Comparison of ENCODE assay signal across 9 mouse cellular contexts in genomic region chr3:90623435-90624071, GRCm38 (mm10). TPM values are rescaled to one million over a fixed set of nuclear protein-coding genes. Genes with fewer than 3 reads are reported as not detected.
DNase-seq lines count a peak whose midpoint lies in the region; ATAC-seq and TF ChIP-seq lines count a peak whose summit lies in the region.
"Had no signal": no experiment of that assay in that cellular context is flagged by ENCODE, and none has a peak within 500 bp of the region (broad histone marks: within the 10 kb centered on the region; RNA-seq: fewer than 3 reads in every experiment).

No protein-coding gene starts in this region.

- no peak; the same call in 1 of the 2 replicates for ATAC-seq in limb, embryonic 11.5 days (ENCODE audit: insufficient number of reproducible peaks, low FRiP score, low TSS enrichment, low read depth)
- ATAC-seq in heart, postnatal 0 days (ENCODE audit: insufficient read depth, low read depth): peak; percentile 73; the same call in 1 of the 2 replicates
- peak; percentile 62; the same call in 1 of the 2 replicates for ATAC-seq in midbrain, postnatal 0 days (ENCODE audit: low FRiP score)
- no peak for ATAC-seq in megakaryocyte-erythroid progenitor cell, adult 5-6 weeks (replicated peaks; ENCODE audit: low FRiP score, low TSS enrichment, poor library complexity, severe bottlenecking)
- no peak for ATAC-seq in megakaryocyte progenitor cell, adult 5-6 weeks (replicated peaks; ENCODE audit: poor library complexity)

- no peak for TF ChIP-seq CTCF in heart, postnatal 0 days (IDR thresholded peaks at IDR 0.05; ENCODE audit: low read depth)
- TF ChIP-seq CTCF in midbrain, postnatal 0 days (IDR thresholded peaks at IDR 0.05): no peak

- no peak for TF ChIP-seq EP300 in heart, postnatal 0 days (IDR thresholded peaks at IDR 0.05; ENCODE audit: low read depth)

- 19% methylated on average over 2 of the region's 2 CpGs for WGBS in limb, embryonic 11.5 days
- WGBS in limb, embryonic 10.5 days: 32% methylated on average over 2 of the region's 2 CpGs
- WGBS in heart, postnatal 0 days: 21% methylated on average over 2 of the region's 2 CpGs
- 0% methylated on average over 2 of the region's 2 CpGs for WGBS in midbrain, postnatal 0 days

- H3K9me3 ChIP-seq in limb, embryonic 11.5 days (ENCODE audit: control insufficient read depth, low read length): no peaks in the 10 kb centered on the region
- H3K9me3 ChIP-seq in limb, embryonic 10.5 days (replicated peaks): no peaks in the 10 kb centered on the region
- H3K9me3 ChIP-seq in heart, postnatal 0 days (replicated peaks; ENCODE audit: control insufficient read depth, low read length): no peaks in the 10 kb centered on the region
- H3K9me3 ChIP-seq in midbrain, postnatal 0 days (ENCODE audit: low read length): no peaks in the 10 kb centered on the region

- H3K4me1 ChIP-seq in limb, embryonic 11.5 days (ENCODE audit: control insufficient read depth, insufficient read depth, low read length): peaks cover 3% of the 10 kb centered on the region; the same call in 1 of the 2 replicates
- peaks cover 10% of the 10 kb centered on the region for H3K4me1 ChIP-seq in limb, embryonic 10.5 days
- 0 out of 2 replicates have a peak, but pooled peaks cover 10% of the 10 kb centered on the region for H3K4me1 ChIP-seq in heart, postnatal 0 days (ENCODE audit: control insufficient read depth, insufficient read depth)
- 0 out of 2 replicates have a peak, but pooled peaks cover 12% of the 10 kb centered on the region for H3K4me1 ChIP-seq in midbrain, postnatal 0 days (ENCODE audit: insufficient read depth, low read length)

- no peak overlapping the region for H3K4me2 ChIP-seq in limb, embryonic 11.5 days (ENCODE audit: low read depth, severe bottlenecking)
- no peak overlapping the region for H3K4me2 ChIP-seq in heart, postnatal 0 days (ENCODE audit: low read depth, low read length)
- no peak overlapping the region for H3K4me2 ChIP-seq in midbrain, postnatal 0 days (ENCODE audit: low read depth, low read length, poor library complexity, severe bottlenecking)

- H3K4me3 ChIP-seq in limb, embryonic 11.5 days (ENCODE audit: low read depth, low read length): no peak overlapping the region
- no peak overlapping the region for H3K4me3 ChIP-seq in limb, embryonic 10.5 days
- no peak overlapping the region for H3K4me3 ChIP-seq in heart, postnatal 0 days (ENCODE audit: low read depth, low read length)
- H3K4me3 ChIP-seq in midbrain, postnatal 0 days (ENCODE audit: low read depth, low read length): no peak overlapping the region
- H3K4me3 ChIP-seq: layer of hippocampus, adult 2 months had no signal

- no peaks in the 10 kb centered on the region for H3K27me3 ChIP-seq in limb, embryonic 11.5 days (ENCODE audit: control insufficient read depth, insufficient read depth, low read length)
- H3K27me3 ChIP-seq in limb, embryonic 10.5 days (ENCODE audit: low read depth, poor library complexity, severe bottlenecking): no peaks in the 10 kb centered on the region
- no peaks in the 10 kb centered on the region for H3K27me3 ChIP-seq in heart, postnatal 0 days (ENCODE audit: control insufficient read depth, insufficient read depth, low read length)
- H3K27me3 ChIP-seq in midbrain, postnatal 0 days (ENCODE audit: insufficient read depth, low read length): no peaks in the 10 kb centered on the region

- H3K27ac ChIP-seq in limb, embryonic 11.5 days (replicated peaks; ENCODE audit: low read depth, low read length): no peak overlapping the region
- H3K27ac ChIP-seq in limb, embryonic 10.5 days: no peak overlapping the region
- H3K27ac ChIP-seq in heart, postnatal 0 days (ENCODE audit: low read depth): no peak overlapping the region
- H3K27ac ChIP-seq in midbrain, postnatal 0 days (ENCODE audit: low read depth, low read length): peak overlapping the region; percentile 4; the same call in 1 of the 2 replicates
- H3K27ac ChIP-seq: layer of hippocampus, adult 2 months had no signal

- H3K9ac ChIP-seq in limb, embryonic 11.5 days (ENCODE audit: low read length): no peak overlapping the region
- no peak overlapping the region for H3K9ac ChIP-seq in heart, postnatal 0 days (replicated peaks; ENCODE audit: low read depth, low read length)
- no peak overlapping the region for H3K9ac ChIP-seq in midbrain, postnatal 0 days (replicated peaks; ENCODE audit: low read length, poor library complexity, severe bottlenecking)

- DNase-seq in limb, embryonic 11.5 days (ENCODE audit: low spot score): peak; percentile 36
- DNase-seq in limb, embryonic 10.5 days (ENCODE audit: low spot score): no peak
- DNase-seq in adrenal gland, postnatal 14 days: peak; percentile 80
- peak; percentile 55 for DNase-seq in heart, postnatal 0 days (ENCODE audit: low spot score)
- DNase-seq in kidney, postnatal 14 days: peak; percentile 76
- peak; percentile 74 for DNase-seq in midbrain, postnatal 0 days (ENCODE audit: low spot score)

- H3K36me3 ChIP-seq in limb, embryonic 11.5 days (ENCODE audit: control insufficient read depth, insufficient read depth, low read length): no peaks in the 10 kb centered on the region
- no peaks in the 10 kb centered on the region for H3K36me3 ChIP-seq in limb, embryonic 10.5 days
- H3K36me3 ChIP-seq in heart, postnatal 0 days (replicated peaks; ENCODE audit: control insufficient read depth, insufficient read depth, low read length): no peaks in the 10 kb centered on the region
- no peaks in the 10 kb centered on the region for H3K36me3 ChIP-seq in midbrain, postnatal 0 days (ENCODE audit: insufficient read depth, low read length)

RNA-seq across cellular contexts. Expression of gene S100a6, which starts 10.9 kb away (rescaled TPM):
- 14.5 and 17.5 TPM in 2 replicates for polyA plus RNA-seq in limb, embryonic 11.5 days (2014; fragmentation: Nextera tagmentation; extraction: Ambion mirVana)
- polyA plus RNA-seq in limb, embryonic 10.5 days (2016; fragmentation: Nextera tagmentation; extraction: Ambion mirVana): 11.4 and 11.6 TPM in 2 replicates
- total RNA-seq in adrenal gland, postnatal 14 days (2021): 54.3 and 59.5 TPM in 2 replicates
- total RNA-seq in heart, postnatal 0 days (2014; rRNA removed; ENCODE audit: low replicate concordance): 16.5 and 82.9 TPM in 2 replicates
- 97.5 and 110 TPM in 2 replicates for polyA plus RNA-seq in heart, postnatal 0 days (2015; fragmentation: Nextera tagmentation; extraction: Ambion mirVana)
- total RNA-seq in midbrain, postnatal 0 days (2014; rRNA removed): 13.8 and 14.3 TPM in 2 replicates
- 42.3 and 50.9 TPM in 2 replicates for polyA plus RNA-seq in midbrain, postnatal 0 days (2015; fragmentation: Nextera tagmentation; extraction: Ambion mirVana)
- total RNA-seq in megakaryocyte-erythroid progenitor cell, adult 5-6 weeks (2014; fragmentation: Nextera tagmentation): 2.0 and 21.9 TPM in 2 replicates
- total RNA-seq in megakaryocyte-erythroid progenitor cell, adult 5-6 weeks (2017): 0.94 TPM in 1 of 2 replicates, not detected in the other
- 31.2 and 57.3 TPM in 2 replicates for total RNA-seq in megakaryocyte progenitor cell, adult 5-6 weeks (2015)
- 10.7 and 21.3 TPM in 2 replicates for total RNA-seq in megakaryocyte progenitor cell, adult 5-6 weeks (2017)

RNA-seq across cellular contexts. Expression of gene S100a5, which starts 15.2 kb away (rescaled TPM):
- not detected in 2 replicates for polyA plus RNA-seq in limb, embryonic 11.5 days (2014; fragmentation: Nextera tagmentation; extraction: Ambion mirVana)
- not detected in 2 replicates for polyA plus RNA-seq in limb, embryonic 10.5 days (2016; fragmentation: Nextera tagmentation; extraction: Ambion mirVana)
- not detected in 2 replicates for total RNA-seq in adrenal gland, postnatal 14 days (2021)
- total RNA-seq in heart, postnatal 0 days (2014; rRNA removed; ENCODE audit: low replicate concordance): not detected in 2 replicates
- not detected in 2 replicates for polyA plus RNA-seq in heart, postnatal 0 days (2015; fragmentation: Nextera tagmentation; extraction: Ambion mirVana)
- not detected in 2 replicates for total RNA-seq in midbrain, postnatal 0 days (2014; rRNA removed)
- polyA plus RNA-seq in midbrain, postnatal 0 days (2015; fragmentation: Nextera tagmentation; extraction: Ambion mirVana): 0.43 TPM in 1 of 2 replicates, not detected in the other
- not detected in 2 replicates for total RNA-seq in megakaryocyte-erythroid progenitor cell, adult 5-6 weeks (2014; fragmentation: Nextera tagmentation)
- total RNA-seq in megakaryocyte-erythroid progenitor cell, adult 5-6 weeks (2017): not detected in 2 replicates
- total RNA-seq in megakaryocyte progenitor cell, adult 5-6 weeks (2015): not detected in 2 replicates
- total RNA-seq in megakaryocyte progenitor cell, adult 5-6 weeks (2017): not detected in 2 replicates
- total RNA-seq: layer of hippocampus, adult 2 months had no signal

RNA-seq across cellular contexts. Expression of gene S100a4, which starts 20.0 kb away (rescaled TPM):
- polyA plus RNA-seq in limb, embryonic 11.5 days (2014; fragmentation: Nextera tagmentation; extraction: Ambion mirVana): 0.72 and 1.0 TPM in 2 replicates
- 0.34 and 0.64 TPM in 2 replicates for polyA plus RNA-seq in limb, embryonic 10.5 days (2016; fragmentation: Nextera tagmentation; extraction: Ambion mirVana)
- total RNA-seq in adrenal gland, postnatal 14 days (2021): 9.6 and 18.7 TPM in 2 replicates
- 1.3 TPM in 1 of 2 replicates, not detected in the other for total RNA-seq in heart, postnatal 0 days (2014; rRNA removed; ENCODE audit: low replicate concordance)
- polyA plus RNA-seq in heart, postnatal 0 days (2015; fragmentation: Nextera tagmentation; extraction: Ambion mirVana): 4.4 and 4.8 TPM in 2 replicates
- total RNA-seq in midbrain, postnatal 0 days (2014; rRNA removed): not detected in 2 replicates
- 2.4 and 2.5 TPM in 2 replicates for polyA plus RNA-seq in midbrain, postnatal 0 days (2015; fragmentation: Nextera tagmentation; extraction: Ambion mirVana)
- 3.8 TPM in 1 of 2 replicates, not detected in the other for total RNA-seq in megakaryocyte-erythroid progenitor cell, adult 5-6 weeks (2014; fragmentation: Nextera tagmentation)
- 6.7 and 23.6 TPM in 2 replicates for total RNA-seq in megakaryocyte-erythroid progenitor cell, adult 5-6 weeks (2017)
- 31.5 and 39.6 TPM in 2 replicates for total RNA-seq in megakaryocyte progenitor cell, adult 5-6 weeks (2015)
- 19.4 and 53.6 TPM in 2 replicates for total RNA-seq in megakaryocyte progenitor cell, adult 5-6 weeks (2017)

RNA-seq across cellular contexts. Expression of gene Gm42674, which starts 21.8 kb away (rescaled TPM):
- polyA plus RNA-seq in limb, embryonic 11.5 days (2014; fragmentation: Nextera tagmentation; extraction: Ambion mirVana): not detected in 2 replicates
- polyA plus RNA-seq in limb, embryonic 10.5 days (2016; fragmentation: Nextera tagmentation; extraction: Ambion mirVana): not detected in 2 replicates
- not detected in 2 replicates for total RNA-seq in adrenal gland, postnatal 14 days (2021)
- not detected in 2 replicates for total RNA-seq in heart, postnatal 0 days (2014; rRNA removed; ENCODE audit: low replicate concordance)
- not detected in 2 replicates for polyA plus RNA-seq in heart, postnatal 0 days (2015; fragmentation: Nextera tagmentation; extraction: Ambion mirVana)
- 1.6 TPM in 1 of 2 replicates, not detected in the other for total RNA-seq in midbrain, postnatal 0 days (2014; rRNA removed)
- polyA plus RNA-seq in midbrain, postnatal 0 days (2015; fragmentation: Nextera tagmentation; extraction: Ambion mirVana): not detected in 2 replicates
- total RNA-seq in megakaryocyte-erythroid progenitor cell, adult 5-6 weeks (2014; fragmentation: Nextera tagmentation): not detected in 2 replicates
- not detected in 2 replicates for total RNA-seq in megakaryocyte-erythroid progenitor cell, adult 5-6 weeks (2017)
- total RNA-seq in megakaryocyte progenitor cell, adult 5-6 weeks (2015): not detected in 2 replicates
- total RNA-seq in megakaryocyte progenitor cell, adult 5-6 weeks (2017): not detected in 2 replicates
- total RNA-seq: layer of hippocampus, adult 2 months had no signal

RNA-seq across cellular contexts. Expression of gene S100a7a, which starts 30.3 kb away (rescaled TPM):
- not detected in 2 replicates for polyA plus RNA-seq in limb, embryonic 11.5 days (2014; fragmentation: Nextera tagmentation; extraction: Ambion mirVana)
- not detected in 2 replicates for polyA plus RNA-seq in limb, embryonic 10.5 days (2016; fragmentation: Nextera tagmentation; extraction: Ambion mirVana)
- total RNA-seq in adrenal gland, postnatal 14 days (2021): not detected in 2 replicates
- not detected in 2 replicates for total RNA-seq in heart, postnatal 0 days (2014; rRNA removed; ENCODE audit: low replicate concordance)
- not detected in 2 replicates for polyA plus RNA-seq in heart, postnatal 0 days (2015; fragmentation: Nextera tagmentation; extraction: Ambion mirVana)
- not detected in 2 replicates for total RNA-seq in midbrain, postnatal 0 days (2014; rRNA removed)
- polyA plus RNA-seq in midbrain, postnatal 0 days (2015; fragmentation: Nextera tagmentation; extraction: Ambion mirVana): not detected in 2 replicates
- total RNA-seq in megakaryocyte-erythroid progenitor cell, adult 5-6 weeks (2014; fragmentation: Nextera tagmentation): not detected in 2 replicates
- total RNA-seq in megakaryocyte-erythroid progenitor cell, adult 5-6 weeks (2017): not detected in 2 replicates
- total RNA-seq in megakaryocyte progenitor cell, adult 5-6 weeks (2015): not detected in 2 replicates
- total RNA-seq in megakaryocyte progenitor cell, adult 5-6 weeks (2017): not detected in 2 replicates

Comparison
In these comparisons a context has a peak if more than half of its experiments do, and no peak if none do; other contexts are left out.
1. ATAC-seq: peak in heart, postnatal 0 days (single experiment) and midbrain, postnatal 0 days (single experiment); none in limb, embryonic 11.5 days (single experiment), megakaryocyte-erythroid progenitor cell, adult 5-6 weeks (single experiment) and megakaryocyte progenitor cell, adult 5-6 weeks (single experiment).